Mouse (Mus musculus): ENCODE measurements around the gene Vmn2r-ps130.
"Not testable (repeated sequence)": the region's sequence is repeated elsewhere in the genome, so short reads cannot be mapped to it uniquely, and the experiment has no call there.

The Vmn2r-ps130 gene

DNA sequence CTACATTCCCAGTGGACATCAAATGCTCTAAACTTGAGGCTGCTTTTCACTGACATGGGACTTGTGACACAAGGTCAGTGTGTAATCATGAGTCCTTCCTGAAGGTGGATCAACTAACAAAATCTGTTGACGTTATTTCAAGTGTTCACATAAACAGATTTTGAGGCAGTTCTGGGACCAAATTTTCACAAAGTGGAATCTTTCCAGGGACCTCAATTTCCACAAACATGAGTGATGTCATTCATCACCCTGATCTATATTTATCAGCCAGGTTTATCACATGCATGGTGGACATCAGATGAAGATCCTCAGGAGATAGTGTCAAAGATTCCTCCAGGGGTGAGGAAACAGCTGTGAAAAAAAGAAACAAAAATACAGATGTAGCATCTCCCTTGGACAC lies at the start of gene Vmn2r-ps130:
Gene Vmn2r-ps130, plus strand, starts transcription at position 301 of the 400 bp plus-strand sequence.
- not testable (repeated sequence) for TF ChIP-seq GATA4 (IDR thresholded peaks at IDR 0.05; ENCODE audit: insufficient replicate concordance, low read length)
